ENCODE assay signal across 23 mouse cellular contexts in the genomic region with DNA sequence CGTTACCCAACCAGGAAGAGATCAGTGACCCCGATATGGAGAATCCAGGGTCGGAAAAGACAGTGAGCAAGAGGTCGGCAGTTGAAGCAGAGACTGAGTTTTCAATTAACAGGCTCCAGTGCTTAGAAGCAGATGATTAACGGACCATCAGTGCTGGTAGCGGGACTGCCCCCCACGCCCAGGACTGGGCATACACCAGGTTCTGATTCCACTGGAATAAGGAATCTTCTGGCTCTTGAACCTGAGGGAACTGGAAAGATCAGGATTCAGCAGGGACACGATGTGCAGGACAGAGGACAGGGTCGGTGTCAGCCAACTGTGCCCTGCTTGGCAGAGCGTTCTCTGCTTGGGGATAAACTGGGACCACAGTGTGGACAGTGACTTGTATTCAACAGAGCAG. TPM values are rescaled to one million over a fixed set of nuclear protein-coding genes. Genes with fewer than 3 reads are reported as not detected.
DNase-seq lines count a peak whose midpoint lies in the region; ATAC-seq and TF ChIP-seq lines count a peak whose summit lies in the region.
"Had no signal": no experiment of that assay in that cellular context is flagged by ENCODE, and none has a peak within 500 bp of the region (broad histone marks: within the 10 kb centered on the region; RNA-seq: fewer than 3 reads in every experiment).

No protein-coding gene starts in this region.

- peak; percentile 89 for ATAC-seq in kidney, postnatal 0 days (replicated peaks; ENCODE audit: low FRiP score, low read depth)
- ATAC-seq in megakaryocyte, adult 5-6 weeks (ENCODE audit: poor library complexity, severe bottlenecking), result no peak
- no peak for ATAC-seq in midbrain, embryonic 11.5 days (ENCODE audit: low FRiP score)
- no peak for ATAC-seq in granulocyte monocyte progenitor cell, adult 5-6 weeks (replicated peaks; ENCODE audit: poor library complexity, severe bottlenecking)
- ATAC-seq in hindbrain, postnatal 0 days, result no peak
- ATAC-seq: activated CD4-positive, CD25-positive, alpha-beta regulatory T cell, adult 4 months; forebrain, embryonic 16.5 days; Patski had no signal

- H3K4me3 ChIP-seq in kidney, postnatal 0 days (replicated peaks; ENCODE audit: low read depth, low read length), result no peak overlapping the region
- H3K4me3 ChIP-seq in midbrain, embryonic 11.5 days (ENCODE audit: low read depth, low read length), result no peak overlapping the region
- no peak overlapping the region for H3K4me3 ChIP-seq in hindbrain, postnatal 0 days (ENCODE audit: low read length)
- H3K4me3 ChIP-seq: embryonic facial prominence, embryonic 12.5 days; gastrocnemius, adult 2 months; heart, embryonic 10.5 days; hindbrain, embryonic 12.5 days had no signal

- H3K9me3 ChIP-seq in kidney, postnatal 0 days (replicated peaks; ENCODE audit: low read length), result no peaks in the 10 kb centered on the region
- H3K9me3 ChIP-seq in midbrain, embryonic 11.5 days (ENCODE audit: control insufficient read depth, low read length), result no peaks in the 10 kb centered on the region
- no peaks in the 10 kb centered on the region for H3K9me3 ChIP-seq in hindbrain, postnatal 0 days (ENCODE audit: low read length)
- H3K9me3 ChIP-seq: embryonic facial prominence, embryonic 12.5 days; heart, embryonic 10.5 days; hindbrain, embryonic 12.5 days had no signal

- H3K4me1 ChIP-seq in kidney, postnatal 0 days (replicated peaks; ENCODE audit: insufficient read depth, low read length), result no peaks in the 10 kb centered on the region
- H3K4me1 ChIP-seq in midbrain, embryonic 11.5 days (ENCODE audit: control insufficient read depth, insufficient read depth, low read length), result no peaks in the 10 kb centered on the region
- no peaks in the 10 kb centered on the region for H3K4me1 ChIP-seq in hindbrain, postnatal 0 days (ENCODE audit: insufficient read depth, low read length)
- H3K4me1 ChIP-seq: embryonic facial prominence, embryonic 12.5 days; hindbrain, embryonic 12.5 days had no signal

- no peak overlapping the region for H3K9ac ChIP-seq in kidney, postnatal 0 days (ENCODE audit: low read depth, low read length)
- no peak overlapping the region for H3K9ac ChIP-seq in midbrain, embryonic 11.5 days (ENCODE audit: low read length)
- no peak overlapping the region for H3K9ac ChIP-seq in hindbrain, postnatal 0 days (replicated peaks; ENCODE audit: low read length)
- H3K9ac ChIP-seq: embryonic facial prominence, embryonic 12.5 days; hindbrain, embryonic 12.5 days had no signal

- H3K36me3 ChIP-seq in kidney, postnatal 0 days (ENCODE audit: insufficient read depth, low read length), result no peaks in the 10 kb centered on the region
- H3K36me3 ChIP-seq in midbrain, embryonic 11.5 days (ENCODE audit: control insufficient read depth, insufficient read depth, low read length), result no peaks in the 10 kb centered on the region
- no peaks in the 10 kb centered on the region for H3K36me3 ChIP-seq in hindbrain, postnatal 0 days (ENCODE audit: insufficient read depth, low read length)
- H3K36me3 ChIP-seq: embryonic facial prominence, embryonic 12.5 days; heart, embryonic 10.5 days; hindbrain, embryonic 12.5 days had no signal

- 37% methylated on average over 10 of the region's 10 CpGs for WGBS in kidney, postnatal 0 days
- WGBS in midbrain, embryonic 11.5 days, result 77% methylated on average over 10 of the region's 10 CpGs
- 71% methylated on average over 10 of the region's 10 CpGs for WGBS in hindbrain, postnatal 0 days

- H3K27me3 ChIP-seq in kidney, postnatal 0 days (ENCODE audit: insufficient read depth, low read length), result no peaks in the 10 kb centered on the region
- no peaks in the 10 kb centered on the region for H3K27me3 ChIP-seq in midbrain, embryonic 11.5 days (ENCODE audit: control insufficient read depth, insufficient read depth, low read length)
- H3K27me3 ChIP-seq in hindbrain, postnatal 0 days (ENCODE audit: insufficient read depth, low read length), result no peaks in the 10 kb centered on the region
- H3K27me3 ChIP-seq: embryonic facial prominence, embryonic 12.5 days; hindbrain, embryonic 12.5 days; Patski had no signal

- peak; percentile 87 for DNase-seq in kidney, adult 18-20 months
- DNase-seq in kidney, adult 9 months, result peak; percentile 96
- peak; percentile 54 for DNase-seq in kidney, postnatal 0 days (ENCODE audit: low spot score)
- peak; percentile 88 to 95 for DNase-seq in kidney, postnatal 36 days
- no peak for DNase-seq in midbrain, embryonic 11.5 days (ENCODE audit: low spot score, missing footprints)
- DNase-seq in hindbrain, postnatal 0 days (ENCODE audit: low spot score), result no peak
- DNase-seq: adrenal gland, postnatal 14 days; cerebellum, adult 11-12 months; cerebellum, adult 9-10 months; cerebellum, postnatal 25 days; gastrocnemius, adult 2 months; gastrocnemius, postnatal 36 days; heart, postnatal 10 days; heart, postnatal 4 days had no signal

- H3K4me2 ChIP-seq in kidney, postnatal 0 days (ENCODE audit: low read length), result no peak overlapping the region
- H3K4me2 ChIP-seq in midbrain, embryonic 11.5 days, result no peak overlapping the region
- no peak overlapping the region for H3K4me2 ChIP-seq in hindbrain, postnatal 0 days (ENCODE audit: low read depth, low read length)
- H3K4me2 ChIP-seq: embryonic facial prominence, embryonic 12.5 days; hindbrain, embryonic 12.5 days had no signal

- no peak for TF ChIP-seq CTCF in kidney, postnatal 0 days (IDR thresholded peaks at IDR 0.05; ENCODE audit: low read depth)
- TF ChIP-seq CTCF in hindbrain, postnatal 0 days (IDR thresholded peaks at IDR 0.05; ENCODE audit: low read depth), result no peak

- H3K27ac ChIP-seq in kidney, postnatal 0 days, result peak overlapping the region; percentile 72; the same call in 1 of the 2 replicates
- H3K27ac ChIP-seq in midbrain, embryonic 11.5 days (ENCODE audit: low read depth, low read length), result no peak overlapping the region
- no peak overlapping the region for H3K27ac ChIP-seq in hindbrain, postnatal 0 days
- H3K27ac ChIP-seq: embryonic facial prominence, embryonic 12.5 days; gastrocnemius, adult 2 months; heart, embryonic 10.5 days; hindbrain, embryonic 12.5 days had no signal

RNA-seq across cellular contexts. Expression of a gene that starts 9.2 kb away (rescaled TPM):
- polyA plus RNA-seq in kidney, postnatal 0 days (2015; fragmentation: Nextera tagmentation; extraction: Ambion mirVana), result 0.10 and 0.12 TPM in 2 replicates
- not detected in 2 replicates for total RNA-seq in megakaryocyte, adult 5-6 weeks (2015)
- not detected in 2 replicates for total RNA-seq in megakaryocyte, adult 5-6 weeks (2017)
- 0.16 and 0.37 TPM in 2 replicates for polyA plus RNA-seq in midbrain, embryonic 11.5 days (2014; fragmentation: Nextera tagmentation; extraction: Ambion mirVana)
- not detected in 2 replicates for total RNA-seq in granulocyte monocyte progenitor cell, adult 5-6 weeks (2014; fragmentation: Nextera tagmentation)
- total RNA-seq in granulocyte monocyte progenitor cell, adult 5-6 weeks (2017), result not detected in 2 replicates
- 0.42 TPM in 1 of 2 replicates, not detected in the other for total RNA-seq in hindbrain, postnatal 0 days (2014; rRNA removed)
- 0.21 and 0.28 TPM in 2 replicates for polyA plus RNA-seq in hindbrain, postnatal 0 days (2015; fragmentation: Nextera tagmentation; extraction: Ambion mirVana)
- total RNA-seq: gastrocnemius, adult 2 months; gastrocnemius, postnatal 36 days; heart, adult 18-20 months; heart, postnatal 10 days had no signal

RNA-seq across cellular contexts. Expression of a gene that starts 28.6 kb away (rescaled TPM):
- 61.3 and 62.2 TPM in 2 replicates for polyA plus RNA-seq in kidney, postnatal 0 days (2015; fragmentation: Nextera tagmentation; extraction: Ambion mirVana)
- 9.9 and 16.8 TPM in 2 replicates for total RNA-seq in megakaryocyte, adult 5-6 weeks (2015)
- 6.4 and 9.7 TPM in 2 replicates for total RNA-seq in megakaryocyte, adult 5-6 weeks (2017)
- polyA plus RNA-seq in midbrain, embryonic 11.5 days (2014; fragmentation: Nextera tagmentation; extraction: Ambion mirVana), result 26.6 and 28.9 TPM in 2 replicates
- total RNA-seq in granulocyte monocyte progenitor cell, adult 5-6 weeks (2014; fragmentation: Nextera tagmentation), result 6.0 and 26.2 TPM in 2 replicates
- 6.6 and 11.9 TPM in 2 replicates for total RNA-seq in granulocyte monocyte progenitor cell, adult 5-6 weeks (2017)
- total RNA-seq in hindbrain, postnatal 0 days (2014; rRNA removed), result 29.4 and 44.4 TPM in 2 replicates
- 33.6 and 34.0 TPM in 2 replicates for polyA plus RNA-seq in hindbrain, postnatal 0 days (2015; fragmentation: Nextera tagmentation; extraction: Ambion mirVana)

RNA-seq across cellular contexts. Expression of a gene that starts 52.8 kb away (rescaled TPM):
- 10.3 and 10.5 TPM in 2 replicates for polyA plus RNA-seq in kidney, postnatal 0 days (2015; fragmentation: Nextera tagmentation; extraction: Ambion mirVana)
- total RNA-seq in megakaryocyte, adult 5-6 weeks (2015), result not detected in 2 replicates
- total RNA-seq in megakaryocyte, adult 5-6 weeks (2017), result not detected in 2 replicates
- 2.8 and 2.9 TPM in 2 replicates for polyA plus RNA-seq in midbrain, embryonic 11.5 days (2014; fragmentation: Nextera tagmentation; extraction: Ambion mirVana)
- total RNA-seq in granulocyte monocyte progenitor cell, adult 5-6 weeks (2014; fragmentation: Nextera tagmentation), result not detected in 2 replicates
- not detected in 2 replicates for total RNA-seq in granulocyte monocyte progenitor cell, adult 5-6 weeks (2017)
- total RNA-seq in hindbrain, postnatal 0 days (2014; rRNA removed), result 0.47 and 0.99 TPM in 2 replicates
- 0.89 and 1.1 TPM in 2 replicates for polyA plus RNA-seq in hindbrain, postnatal 0 days (2015; fragmentation: Nextera tagmentation; extraction: Ambion mirVana)
- polyA plus RNA-seq: activated CD4-positive, CD25-positive, alpha-beta regulatory T cell, adult 4 months; Patski had no signal

Comparison
In these comparisons a context has a peak if more than half of its experiments do, and no peak if none do; other contexts are left out.
1. DNase-seq: peak in kidney, adult 18-20 months (single experiment), kidney, adult 9 months (single experiment), kidney, postnatal 0 days (single experiment) and kidney, postnatal 36 days (2 of 2); none in midbrain, embryonic 11.5 days (single experiment) and hindbrain, postnatal 0 days (single experiment).